Mouse (Mus musculus) liver, postnatal 0 days (tissue): ENCODE results near the gene Bcl7b. TPM values are rescaled to one million over a fixed set of nuclear protein-coding genes. Genes with fewer than 3 reads are reported as not detected.

ENCODE experiments used
- ATAC-seq: fragments of 200-750 bp; cut with Nextera tagmentation; 2 replicates; pipeline ENCODE4 v1.8.0; 2017; ENCODE audit warnings: mild to moderate bottlenecking, moderate library complexity
- DNase-seq: peaks from one replicate; pipeline ENCODE4 v3.0.0-alpha.2; 2016
- H3K27ac ChIP-seq: fragments of 300-500 bp; sonication (generic); 2 replicates; pipeline ENCODE4 v1.5.1; 2014; ENCODE audit warnings: antibody characterized with exemption, moderate library complexity, mild to moderate bottlenecking, low read depth
- H3K27me3 ChIP-seq: fragments of 300-500 bp; sonication (generic); 2 replicates; pipeline ENCODE4 v1.6.1; 2014; ENCODE audit warnings: low read length, control low read depth, mixed read lengths; ENCODE audit not compliant: insufficient read depth
- H3K36me3 ChIP-seq: fragments of 300-500 bp; sonication (generic); replicated peaks from 2 replicates; pipeline ENCODE4 v1.6.1; 2014; ENCODE audit warnings: mild to moderate bottlenecking, control low read depth, low read length, moderate library complexity, mixed read lengths; ENCODE audit not compliant: insufficient read depth
- H3K4me1 ChIP-seq: fragments of 300-500 bp; sonication (generic); 2 replicates; pipeline ENCODE4 v1.6.1; 2014; ENCODE audit warnings: antibody characterized with exemption, mild to moderate bottlenecking, control low read depth; ENCODE audit not compliant: insufficient read depth
- H3K4me2 ChIP-seq: fragments of 300-500 bp; sonication (generic); 2 replicates; pipeline ENCODE4 v1.6.1; 2014; ENCODE audit warnings: low read depth, mild to moderate bottlenecking, low read length, moderate library complexity, mixed read lengths
- H3K4me3 ChIP-seq: fragments of 300-500 bp; sonication (generic); 2 replicates; pipeline ENCODE4 v1.5.1; 2014; ENCODE audit warnings: low read depth, low read length
- H3K9ac ChIP-seq: fragments of 300-500 bp; sonication (generic); replicated peaks from 2 replicates; pipeline ENCODE4 v1.6.1; 2014; ENCODE audit warnings: mild to moderate bottlenecking, moderate library complexity
- H3K9me3 ChIP-seq: fragments of 300-500 bp; sonication (generic); 2 replicates; pipeline ENCODE4 v1.6.1; 2016; ENCODE audit warnings: mild to moderate bottlenecking, control low read depth, low read length, mixed read lengths
- CTCF ChIP-seq: sonication (generic); IDR thresholded peaks from 2 replicates; pipeline ENCODE4 v1.5.1; 2016; ENCODE audit warnings: antibody characterized with exemption, low read depth
- EP300 ChIP-seq: IDR thresholded peaks from 2 replicates; pipeline ENCODE4 v1.6.1; 2016; ENCODE audit warnings: antibody characterized with exemption, low read depth, mild to moderate bottlenecking
- WGBS: fragments of 180-500 bp; shearing (Covaris S2); extraction: QIAGEN DNeasy Blood & Tissue Kit; methylation state at CpG from one replicate; pipeline ENCODE4 v1.1.7; 2014; ENCODE audit not compliant: insufficient replicate concordance; 5-methylcytosine and 5-hydroxymethylcytosine counted together
- polyA plus RNA-seq: library from polyadenylated mRNA; unstranded; fragments of >200 nt; fragmentation: Nextera tagmentation; extraction: Ambion mirVana; gene quantifications from 2 replicates; pipeline ENCODE4 v1.2.1, GENCODE M21; 2015

The Bcl7b gene
- polyA plus RNA-seq, 1 experiment from 2014 or later: 32.6 TPM

GRCm38 (mm10) chr5:135133736-135134405 lies 34.2 kb upstream of the Bcl7b start:
- no peak overlapping the region for H3K4me3 ChIP-seq
- peaks cover 11% of the 10 kb centered on the region; the same call in 1 of the 2 replicates for H3K4me1 ChIP-seq
- TF ChIP-seq EP300: no peak
- TF ChIP-seq CTCF: no peak
- DNase-seq (peak; percentile 52), ATAC-seq (peak; percentile 33)
- H3K9ac ChIP-seq: no peak overlapping the region
- H3K27me3 ChIP-seq: peaks cover 10% of the 10 kb centered on the region; the same call in 1 of the 2 replicates
- peak overlapping the region; percentile 64 for H3K4me2 ChIP-seq
- no peaks in the 10 kb centered on the region for H3K9me3 ChIP-seq
- H3K27ac ChIP-seq: no peak overlapping the region
- WGBS: 17% methylated on average over 26 of the region's 26 CpGs
- 0 out of 2 replicates have a peak, but pooled peaks cover 7% of the 10 kb centered on the region for H3K36me3 ChIP-seq

GRCm38 (mm10) chr5:135134534-135134933 lies 33.5 kb upstream of the Bcl7b start:
- Histone ChIP-seq H3K9me3 (no peaks in the 10 kb centered on the region), H3K4me3 (no peak overlapping the region), H3K9ac (no peak overlapping the region), H3K4me2 (peak overlapping the region; percentile 64), H3K36me3 (0 out of 2 replicates have a peak, but pooled peaks cover 3% of the 10 kb centered on the region), H3K27me3 (peaks cover 10% of the 10 kb centered on the region; the same call in 1 of the 2 replicates), H3K4me1 (peaks cover 11% of the 10 kb centered on the region; the same call in 1 of the 2 replicates), H3K27ac (no peak overlapping the region)
- TF ChIP-seq EP300 (no peak), CTCF (peak; percentile 68)
- 42% methylated on average over 8 of the region's 8 CpGs for WGBS
- DNase-seq (peak; percentile 59), ATAC-seq (no peak)

GRCm38 (mm10) chr5:135139881-135140280 lies 28.2 kb upstream of the Bcl7b start:
- TF ChIP-seq CTCF (no peak), EP300 (no peak)
- H3K4me3 ChIP-seq: no peak overlapping the region
- 65% methylated on average over 2 of the region's 2 CpGs for WGBS
- no peak overlapping the region for H3K4me2 ChIP-seq
- H3K9ac ChIP-seq: no peak overlapping the region
- H3K9me3 ChIP-seq: no peaks in the 10 kb centered on the region
- ATAC-seq (no peak), DNase-seq (no peak)
- H3K27ac ChIP-seq: no peak overlapping the region
- H3K36me3 ChIP-seq: 0 out of 2 replicates have a peak, but pooled peaks cover 3% of the 10 kb centered on the region
- H3K27me3 ChIP-seq: no peaks in the 10 kb centered on the region
- H3K4me1 ChIP-seq: 0 out of 2 replicates have a peak, but pooled peaks cover under 1% of the 10 kb centered on the region

DNA sequence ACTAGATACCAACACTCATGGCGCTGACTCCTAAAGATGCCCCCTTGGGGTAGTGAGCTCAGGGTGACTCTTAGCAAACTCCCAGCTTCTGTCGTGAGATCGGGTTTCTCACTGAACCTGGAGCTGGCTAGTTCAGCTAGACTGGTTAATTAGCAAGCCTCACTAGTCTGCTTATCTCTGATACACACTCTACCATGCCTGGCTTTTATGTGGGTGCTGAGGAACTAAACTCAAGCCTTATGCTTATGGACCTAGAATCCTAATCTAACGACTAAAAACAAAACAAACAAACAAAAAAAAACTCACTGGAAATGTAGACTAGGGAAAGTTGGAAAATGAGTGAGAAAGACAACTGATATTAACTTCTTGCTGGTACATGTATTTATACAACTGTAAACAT lies 23.6 kb upstream of the Bcl7b start:
- no peaks in the 10 kb centered on the region for H3K9me3 ChIP-seq
- ATAC-seq (no peak), DNase-seq (no peak)
- H3K9ac ChIP-seq: no peak overlapping the region
- peaks cover 8% of the 10 kb centered on the region for H3K4me1 ChIP-seq
- no peak overlapping the region for H3K4me2 ChIP-seq
- no peak overlapping the region for H3K27ac ChIP-seq
- no peak for TF ChIP-seq EP300
- TF ChIP-seq CTCF: no peak
- H3K4me3 ChIP-seq: no peak overlapping the region
- H3K36me3 ChIP-seq: no peaks in the 10 kb centered on the region
- WGBS: 44% methylated on average over 4 of the region's 4 CpGs
- H3K27me3 ChIP-seq: no peaks in the 10 kb centered on the region

GRCm38 (mm10) chr5:135145532-135145931 lies 22.6 kb upstream of the Bcl7b start:
- H3K4me3 ChIP-seq: no peak overlapping the region
- no peak overlapping the region for H3K4me2 ChIP-seq
- H3K4me1 ChIP-seq: peaks cover 11% of the 10 kb centered on the region
- no peak for ATAC-seq
- H3K9me3 ChIP-seq: no peaks in the 10 kb centered on the region
- TF ChIP-seq CTCF: no peak
- TF ChIP-seq EP300: no peak
- H3K36me3 ChIP-seq: no peaks in the 10 kb centered on the region
- no peak overlapping the region for H3K9ac ChIP-seq
- DNase-seq: no peak
- 30% methylated on average over 3 of the region's 3 CpGs for WGBS
- H3K27ac ChIP-seq: no peak overlapping the region
- H3K27me3 ChIP-seq: no peaks in the 10 kb centered on the region

DNA sequence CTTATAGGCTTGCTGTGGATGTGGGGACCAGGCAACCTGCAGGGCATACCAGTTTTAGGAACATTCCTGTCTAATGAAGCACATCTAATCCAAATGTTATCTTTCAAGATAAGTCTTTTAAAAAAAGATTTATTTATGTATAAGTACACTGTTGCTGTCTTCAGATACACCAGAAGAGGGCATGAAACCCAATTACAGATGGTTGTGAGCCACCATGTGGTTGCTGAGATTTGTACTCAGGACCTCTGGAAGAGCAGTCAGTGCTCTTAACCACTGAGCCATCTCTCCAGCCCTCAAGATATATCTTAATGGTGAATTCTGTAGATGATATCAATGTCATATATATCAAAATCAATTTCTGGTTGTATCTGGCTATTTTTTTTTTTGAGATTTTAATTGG lies 22.1 kb upstream of the Bcl7b start:
- H3K9ac ChIP-seq: no peak overlapping the region
- ATAC-seq (no peak), DNase-seq (no peak)
- H3K4me1 ChIP-seq: peaks cover 13% of the 10 kb centered on the region
- H3K9me3 ChIP-seq: no peaks in the 10 kb centered on the region
- no peak overlapping the region for H3K27ac ChIP-seq
- H3K4me2 ChIP-seq: no peak overlapping the region
- no peaks in the 10 kb centered on the region for H3K36me3 ChIP-seq
- no peak for TF ChIP-seq CTCF
- TF ChIP-seq EP300: no peak
- H3K4me3 ChIP-seq: no peak overlapping the region
- H3K27me3 ChIP-seq: no peaks in the 10 kb centered on the region
